Mouse (Mus musculus) spleen, adult 2 months (tissue): ENCODE results near the gene Spc24. TPM values are rescaled to one million over a fixed set of nuclear protein-coding genes. Genes with fewer than 3 reads are reported as not detected.

Source experiments
- DNase-seq, 2 experiments: peaks; one replicate each; pipeline versions ENCODE4 v3.0.0 to v3.0.0-alpha.2; 2012 to 2021; ENCODE audit warnings: low spot score in 2 of 2, low read depth in 1 of 2
- H3K27ac ChIP-seq: fragments of 200-500 bp; 2 replicates; pipeline ENCODE4 v1.5.1; 2012; ENCODE audit warnings: low read length, inconsistent platforms; ENCODE audit not compliant: insufficient read depth
- H3K27me3 ChIP-seq: fragments of 200-500 bp; 2 replicates; pipeline ENCODE4 v1.6.1; 2012; ENCODE audit warnings: mild to moderate bottlenecking, moderate library complexity, low read length, inconsistent platforms; ENCODE audit not compliant: control insufficient read depth, insufficient read depth
- H3K36me3 ChIP-seq: fragments of 200-500 bp; 2 replicates; pipeline ENCODE4 v1.6.1; 2012; ENCODE audit warnings: mild to moderate bottlenecking, low read length, inconsistent platforms; ENCODE audit not compliant: control insufficient read depth, insufficient read depth
- H3K4me1 ChIP-seq: fragments of 200-500 bp; 2 replicates; pipeline ENCODE4 v1.6.1; 2011; ENCODE audit warnings: inconsistent platforms; ENCODE audit not compliant: control insufficient read depth, insufficient read depth, insufficient read length
- H3K4me3 ChIP-seq: fragments of 200-500 bp; 2 replicates; pipeline ENCODE4 v1.5.1; 2011; ENCODE audit warnings: mild to moderate bottlenecking, inconsistent platforms; ENCODE audit not compliant: insufficient read depth, insufficient read length; ENCODE audit errors: extremely low read depth
- CTCF ChIP-seq: fragments of 200-500 bp; IDR thresholded peaks from 2 replicates; pipeline ENCODE4 v1.5.1; 2011; ENCODE audit warnings: mild to moderate bottlenecking, inconsistent platforms; ENCODE audit not compliant: insufficient read depth, insufficient read length, insufficient replicate concordance; ENCODE audit errors: extremely low read depth
- POLR2A ChIP-seq: fragments of 200-500 bp; IDR thresholded peaks from 2 replicates; pipeline ENCODE4 v1.6.1; 2011; ENCODE audit warnings: low read depth, low read length, inconsistent platforms
- WGBS: fragments of 180-500 bp; shearing (Covaris S2); methylation state at CpG from one replicate; pipeline ENCODE4 v1.1.7; 2018; 5-methylcytosine and 5-hydroxymethylcytosine counted together
- polyA plus RNA-seq: library from polyadenylated mRNA; depleted of rRNA; stranded (reverse); fragments of >200 nt; gene quantifications from 2 replicates; pipeline ENCODE4 v1.2.3, GENCODE M21; 2012

Spc24 gene
- polyA plus RNA-seq, 1 experiment = 9.0 TPM

DNA sequence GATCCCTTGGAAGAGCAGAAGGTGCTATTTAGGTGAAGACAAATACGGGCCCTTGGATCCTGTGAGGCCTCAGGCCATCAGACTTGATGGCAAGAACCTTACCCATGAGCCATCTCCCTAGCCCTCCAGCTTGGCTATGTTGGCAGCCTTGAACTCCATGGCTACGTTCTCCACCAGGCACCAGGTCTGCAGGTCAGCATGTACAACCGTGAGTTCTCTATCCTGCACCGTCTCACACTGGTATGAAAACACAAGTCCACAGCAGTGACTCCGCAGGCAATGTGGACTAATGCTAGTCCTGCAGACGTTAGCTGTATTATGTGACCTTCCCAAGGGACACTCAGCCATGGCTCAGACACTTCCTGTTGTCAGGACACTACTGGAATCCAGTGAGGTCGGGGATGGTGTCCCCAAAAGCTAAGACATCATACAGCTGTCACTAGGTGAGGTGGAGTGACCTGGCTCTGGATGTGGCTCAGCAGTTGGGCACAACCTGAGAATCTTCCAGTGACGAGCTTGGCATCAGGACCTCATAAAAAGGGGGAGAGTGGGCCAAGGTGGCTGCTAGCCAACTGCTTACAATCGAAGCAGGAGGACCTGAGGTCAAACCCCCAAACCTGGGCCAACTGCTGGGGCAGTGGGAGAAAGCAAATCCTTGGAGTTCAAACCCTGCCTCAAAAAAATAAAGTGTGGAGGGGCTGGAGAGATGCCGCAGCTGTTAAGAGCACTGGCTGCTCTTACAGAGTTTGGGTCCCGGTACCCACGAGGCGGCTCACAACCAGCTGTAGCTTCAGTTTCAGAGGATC is 5.4 kb downstream of the Spc24 start:
- H3K36me3 ChIP-seq = no peaks in the 10 kb centered on the region
- no peaks in the 10 kb centered on the region for H3K27me3 ChIP-seq
- no peak for TF ChIP-seq POLR2A
- no peak for TF ChIP-seq CTCF
- WGBS = 85% methylated on average over 13 of the region's 13 CpGs
- no peak overlapping the region for H3K4me3 ChIP-seq
- no peaks in the 10 kb centered on the region for H3K4me1 ChIP-seq
- DNase-seq = no peak
- 0 out of 2 replicates have a peak overlapping the region, but pooled peaks have one; percentile 19 for H3K27ac ChIP-seq

DNA sequence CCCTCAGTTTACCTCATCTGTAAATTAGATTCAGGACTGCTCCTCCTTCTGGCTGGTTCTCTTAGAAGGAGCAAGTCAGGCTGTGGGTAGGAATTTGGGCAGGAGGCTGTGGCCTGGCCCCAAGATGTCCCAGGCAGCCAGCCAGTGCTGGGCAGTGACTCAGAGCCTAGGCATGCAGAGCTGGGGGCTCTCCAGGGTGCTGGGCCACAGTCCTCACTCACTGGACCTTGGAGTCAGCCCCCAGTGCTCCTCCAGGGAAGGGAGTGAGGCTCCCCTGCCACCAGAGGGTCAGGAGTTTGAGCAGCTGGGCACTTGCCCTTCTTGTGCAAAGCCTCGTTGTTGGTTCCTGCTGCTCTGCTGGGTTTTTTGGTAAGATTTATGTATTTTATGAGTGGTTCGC is 6.1 kb downstream of the Spc24 start:
- TF ChIP-seq POLR2A = no peak
- no peak for TF ChIP-seq CTCF
- Histone ChIP-seq H3K36me3 (peaks cover 1% of the 10 kb centered on the region; the same call in 1 of the 2 replicates), H3K27me3 (no peaks in the 10 kb centered on the region), H3K27ac (no peak overlapping the region), H3K4me1 (no peaks in the 10 kb centered on the region), H3K4me3 (no peak overlapping the region)
- 82% methylated on average over 2 of the region's 2 CpGs for WGBS
- no peak for DNase-seq

- no peaks in the 10 kb centered on the region for H3K4me1 ChIP-seq
- 85% methylated on average over 10 of the region's 10 CpGs for WGBS
- DNase-seq = no peak
- TF ChIP-seq POLR2A (no peak), CTCF (no peak)
- no peak overlapping the region for H3K4me3 ChIP-seq
- H3K27ac ChIP-seq = peak overlapping the region; percentile 52
- no peaks in the 10 kb centered on the region for H3K27me3 ChIP-seq
- H3K36me3 ChIP-seq = peaks cover 3% of the 10 kb centered on the region
These were observed 7.8 kb downstream of the Spc24 start for GRCm38 (mm10) chr9:21752252-21752792.

GRCm38 (mm10) chr9:21751347-21751746 is 8.8 kb downstream of the Spc24 start:
- no peak for DNase-seq
- no peak for TF ChIP-seq POLR2A
- TF ChIP-seq CTCF = no peak
- Histone ChIP-seq H3K4me3 (no peak overlapping the region), H3K36me3 (peaks cover 3% of the 10 kb centered on the region), H3K27ac (no peak overlapping the region), H3K4me1 (no peaks in the 10 kb centered on the region), H3K27me3 (no peaks in the 10 kb centered on the region)
- WGBS = 65% methylated on average over 6 of the region's 6 CpGs

- H3K27ac ChIP-seq = no peak overlapping the region
- no peaks in the 10 kb centered on the region for H3K4me1 ChIP-seq
- DNase-seq = no peak
- H3K36me3 ChIP-seq = peaks cover 3% of the 10 kb centered on the region
- H3K4me3 ChIP-seq = no peak overlapping the region
- no peak for TF ChIP-seq POLR2A
- no peak for TF ChIP-seq CTCF
- 79% methylated on average over 3 of the region's 3 CpGs for WGBS
- H3K27me3 ChIP-seq = no peaks in the 10 kb centered on the region
These were observed 9.7 kb downstream of the Spc24 start for GRCm38 (mm10) chr9:21750370-21750769.

GRCm38 (mm10) chr9:21749382-21750118 is 10.6 kb downstream of the Spc24 start:
- no peak for TF ChIP-seq CTCF
- TF ChIP-seq POLR2A = no peak
- H3K27ac ChIP-seq = no peak overlapping the region
- no peak for DNase-seq
- 88% methylated on average over 6 of the region's 6 CpGs for WGBS
- H3K4me3 ChIP-seq = no peak overlapping the region
- no peaks in the 10 kb centered on the region for H3K27me3 ChIP-seq
- no peaks in the 10 kb centered on the region for H3K4me1 ChIP-seq
- peaks cover 3% of the 10 kb centered on the region for H3K36me3 ChIP-seq
